In genomic region chr11:55087006-55087405, GRCm38 (mm10) we compare ENCODE assay signal across 8 mouse cellular contexts. TPM values are rescaled to one million over a fixed set of nuclear protein-coding genes. Genes with fewer than 3 reads are reported as not detected.
DNase-seq lines count a peak whose midpoint lies in the region; ATAC-seq and TF ChIP-seq lines count a peak whose summit lies in the region.

No protein-coding gene starts in this region.

- no peaks in the 10 kb centered on the region for H3K27me3 ChIP-seq in forebrain, embryonic 11.5 days (ENCODE audit: control insufficient read depth, insufficient read depth, low read length)
- no peaks in the 10 kb centered on the region; the same call in 1 of the 2 replicates for H3K27me3 ChIP-seq in forebrain, embryonic 12.5 days
- H3K27me3 ChIP-seq in embryonic facial prominence, embryonic 11.5 days (ENCODE audit: control insufficient read depth, insufficient read depth, low read length) = no peaks in the 10 kb centered on the region
- no peaks in the 10 kb centered on the region for H3K27me3 ChIP-seq in heart, embryonic 15.5 days
- no peaks in the 10 kb centered on the region for H3K27me3 ChIP-seq in small intestine, adult 2 months (ENCODE audit: control insufficient read depth, insufficient read depth, low read length)

- no peak overlapping the region for H3K4me3 ChIP-seq in forebrain, embryonic 11.5 days (ENCODE audit: low read depth, low read length)
- no peak overlapping the region for H3K4me3 ChIP-seq in forebrain, embryonic 12.5 days (replicated peaks)
- H3K4me3 ChIP-seq in embryonic facial prominence, embryonic 11.5 days (ENCODE audit: low read depth, low read length) = no peak overlapping the region
- no peak overlapping the region for H3K4me3 ChIP-seq in heart, embryonic 15.5 days
- no peak overlapping the region for H3K4me3 ChIP-seq in small intestine, adult 2 months (ENCODE audit: low read depth, low read length)

- no peak overlapping the region for H3K27ac ChIP-seq in forebrain, embryonic 11.5 days (ENCODE audit: low read depth, low read length)
- no peak overlapping the region for H3K27ac ChIP-seq in forebrain, embryonic 12.5 days
- no peak overlapping the region for H3K27ac ChIP-seq in embryonic facial prominence, embryonic 11.5 days (replicated peaks; ENCODE audit: low read depth, low read length)
- peak overlapping the region; percentile 96 for H3K27ac ChIP-seq in heart, embryonic 15.5 days
- no peak overlapping the region for H3K27ac ChIP-seq in small intestine, adult 2 months (ENCODE audit: insufficient read depth, low read depth, low read length)

- no peak for TF ChIP-seq POLR2A in small intestine, adult 2 months (IDR thresholded peaks at IDR 0.05; ENCODE audit: low read depth, low read length)

- 0 out of 2 replicates have a peak, but pooled peaks have one; percentile 51 for ATAC-seq in forebrain, embryonic 11.5 days (replicated peaks; ENCODE audit: low FRiP score)
- ATAC-seq in forebrain, embryonic 12.5 days (ENCODE audit: low FRiP score) = no peak
- ATAC-seq in embryonic facial prominence, embryonic 11.5 days (replicated peaks; ENCODE audit: insufficient number of reproducible peaks, low FRiP score, low TSS enrichment, low read depth) = no peak
- no peak for ATAC-seq in heart, embryonic 15.5 days (replicated peaks; ENCODE audit: insufficient number of reproducible peaks, insufficient read depth, low FRiP score, low read depth)
- ATAC-seq in megakaryocyte, adult 5-6 weeks (ENCODE audit: poor library complexity, severe bottlenecking) = peak; percentile 96

- H3K36me3 ChIP-seq in forebrain, embryonic 11.5 days (ENCODE audit: control insufficient read depth, insufficient read depth, low read length) = no peaks in the 10 kb centered on the region
- no peaks in the 10 kb centered on the region for H3K36me3 ChIP-seq in forebrain, embryonic 12.5 days (replicated peaks)
- H3K36me3 ChIP-seq in embryonic facial prominence, embryonic 11.5 days (replicated peaks; ENCODE audit: control insufficient read depth, insufficient read depth, low read depth, low read length) = no peaks in the 10 kb centered on the region
- H3K36me3 ChIP-seq in heart, embryonic 15.5 days = no peaks in the 10 kb centered on the region
- H3K36me3 ChIP-seq in small intestine, adult 2 months (ENCODE audit: control insufficient read depth, insufficient read depth, low read length) = no peaks in the 10 kb centered on the region

- TF ChIP-seq CTCF in small intestine, adult 2 months (IDR thresholded peaks at IDR 0.05; ENCODE audit: extremely low read depth, insufficient read length, insufficient replicate concordance, low read depth, low read length) = peak; percentile 97; the same call in 1 of the 2 replicates

- DNase-seq in forebrain, embryonic 11.5 days (ENCODE audit: low spot score) = peak; percentile 89
- peak; percentile 79 to 81 for DNase-seq in adrenal gland, postnatal 36 days
- DNase-seq in embryonic facial prominence, embryonic 11.5 days (ENCODE audit: low spot score) = peak; percentile 87
- peak; percentile 31 for DNase-seq in layer of hippocampus, adult 9-10 months (ENCODE audit: low spot score)

- no peak overlapping the region for H3K4me2 ChIP-seq in forebrain, embryonic 11.5 days (ENCODE audit: low read depth, low read length, severe bottlenecking)
- no peak overlapping the region for H3K4me2 ChIP-seq in forebrain, embryonic 12.5 days
- no peak overlapping the region for H3K4me2 ChIP-seq in embryonic facial prominence, embryonic 11.5 days (ENCODE audit: low read depth, low read length)
- H3K4me2 ChIP-seq in heart, embryonic 15.5 days = no peak overlapping the region

- H3K9ac ChIP-seq in forebrain, embryonic 11.5 days (ENCODE audit: low read length) = no peak overlapping the region
- H3K9ac ChIP-seq in forebrain, embryonic 12.5 days = no peak overlapping the region
- H3K9ac ChIP-seq in embryonic facial prominence, embryonic 11.5 days (replicated peaks; ENCODE audit: low read length) = no peak overlapping the region
- no peak overlapping the region for H3K9ac ChIP-seq in heart, embryonic 15.5 days

- no peaks in the 10 kb centered on the region for H3K9me3 ChIP-seq in forebrain, embryonic 11.5 days (ENCODE audit: control insufficient read depth, low read length)
- H3K9me3 ChIP-seq in forebrain, embryonic 12.5 days = no peaks in the 10 kb centered on the region
- no peaks in the 10 kb centered on the region for H3K9me3 ChIP-seq in embryonic facial prominence, embryonic 11.5 days (replicated peaks; ENCODE audit: control insufficient read depth, low read length)
- H3K9me3 ChIP-seq in heart, embryonic 15.5 days (replicated peaks) = no peaks in the 10 kb centered on the region

- 6% methylated on average over 10 of the region's 10 CpGs for WGBS in forebrain, embryonic 11.5 days
- 9% methylated on average over 10 of the region's 10 CpGs for WGBS in forebrain, embryonic 12.5 days
- WGBS in embryonic facial prominence, embryonic 11.5 days = 4% methylated on average over 10 of the region's 10 CpGs
- 8% methylated on average over 10 of the region's 10 CpGs for WGBS in heart, embryonic 15.5 days
- WGBS in small intestine, adult 2 months = 11% methylated on average over 10 of the region's 10 CpGs

- H3K4me1 ChIP-seq in forebrain, embryonic 11.5 days (replicated peaks; ENCODE audit: control insufficient read depth, insufficient read depth, low read length) = no peaks in the 10 kb centered on the region
- no peaks in the 10 kb centered on the region for H3K4me1 ChIP-seq in forebrain, embryonic 12.5 days
- H3K4me1 ChIP-seq in embryonic facial prominence, embryonic 11.5 days (ENCODE audit: control insufficient read depth, insufficient read depth, low read length) = no peaks in the 10 kb centered on the region
- H3K4me1 ChIP-seq in heart, embryonic 15.5 days (replicated peaks) = peaks cover 14% of the 10 kb centered on the region
- no peaks in the 10 kb centered on the region for H3K4me1 ChIP-seq in small intestine, adult 2 months (ENCODE audit: control insufficient read depth, insufficient read depth, insufficient read length, low read length)

RNA-seq across cellular contexts. Expression of gene Ccdc69, which starts 9.1 kb away (rescaled TPM):
- 0.36 TPM in 1 of 2 replicates, not detected in the other for polyA plus RNA-seq in forebrain, embryonic 11.5 days (2014; fragmentation: Nextera tagmentation; extraction: Ambion mirVana)
- polyA plus RNA-seq in forebrain, embryonic 12.5 days (2016; fragmentation: Nextera tagmentation; extraction: Ambion mirVana) = 0.13 and 0.42 TPM in 2 replicates
- total RNA-seq in adrenal gland, postnatal 36 days (2021) = 1 to 10 TPM; 7.3 to 10.0 TPM
- 0.49 and 0.50 TPM in 2 replicates for polyA plus RNA-seq in embryonic facial prominence, embryonic 11.5 days (2014; fragmentation: Nextera tagmentation; extraction: Ambion mirVana)
- 17.6 and 21.4 TPM in 2 replicates for polyA plus RNA-seq in heart, embryonic 15.5 days (2015; fragmentation: Nextera tagmentation; extraction: Ambion mirVana)
- 35.5 and 36.2 TPM in 2 replicates for total RNA-seq in megakaryocyte, adult 5-6 weeks (2015)
- total RNA-seq in megakaryocyte, adult 5-6 weeks (2017) = 32.6 and 35.6 TPM in 2 replicates
- 1.1 and 1.7 TPM in 2 replicates for polyA plus RNA-seq in small intestine, adult 2 months (2012; rRNA removed)

RNA-seq across cellular contexts. Expression of gene Gm2a, which starts 10.9 kb away (rescaled TPM):
- polyA plus RNA-seq in forebrain, embryonic 11.5 days (2014; fragmentation: Nextera tagmentation; extraction: Ambion mirVana) = 11.1 and 12.2 TPM in 2 replicates
- polyA plus RNA-seq in forebrain, embryonic 12.5 days (2016; fragmentation: Nextera tagmentation; extraction: Ambion mirVana) = 10.6 and 11.5 TPM in 2 replicates
- total RNA-seq in adrenal gland, postnatal 36 days (2021) = 100 to 1,000 TPM; 220 to 225 TPM
- 12.3 and 12.7 TPM in 2 replicates for polyA plus RNA-seq in embryonic facial prominence, embryonic 11.5 days (2014; fragmentation: Nextera tagmentation; extraction: Ambion mirVana)
- 33.6 and 40.7 TPM in 2 replicates for polyA plus RNA-seq in heart, embryonic 15.5 days (2015; fragmentation: Nextera tagmentation; extraction: Ambion mirVana)
- total RNA-seq in megakaryocyte, adult 5-6 weeks (2015) = 242 and 244 TPM in 2 replicates
- total RNA-seq in megakaryocyte, adult 5-6 weeks (2017) = 179 and 191 TPM in 2 replicates
- polyA plus RNA-seq in small intestine, adult 2 months (2012; rRNA removed) = 16.6 and 24.2 TPM in 2 replicates

RNA-seq across cellular contexts. Expression of gene Anxa6, which starts 53.8 kb away (rescaled TPM):
- 59.6 and 66.7 TPM in 2 replicates for polyA plus RNA-seq in forebrain, embryonic 11.5 days (2014; fragmentation: Nextera tagmentation; extraction: Ambion mirVana)
- 46.6 and 59.1 TPM in 2 replicates for polyA plus RNA-seq in forebrain, embryonic 12.5 days (2016; fragmentation: Nextera tagmentation; extraction: Ambion mirVana)
- total RNA-seq in adrenal gland, postnatal 36 days (2021) = 100 to 1,000 TPM; 114 to 115 TPM
- polyA plus RNA-seq in embryonic facial prominence, embryonic 11.5 days (2014; fragmentation: Nextera tagmentation; extraction: Ambion mirVana) = 112 and 116 TPM in 2 replicates
- polyA plus RNA-seq in heart, embryonic 15.5 days (2015; fragmentation: Nextera tagmentation; extraction: Ambion mirVana) = 315 and 367 TPM in 2 replicates
- total RNA-seq in megakaryocyte, adult 5-6 weeks (2015) = 112 and 126 TPM in 2 replicates
- 230 and 245 TPM in 2 replicates for total RNA-seq in megakaryocyte, adult 5-6 weeks (2017)
- 23.1 and 30.1 TPM in 2 replicates for polyA plus RNA-seq in small intestine, adult 2 months (2012; rRNA removed)

Comparison
In these comparisons a context has a peak if more than half of its experiments do, and no peak if none do; other contexts are left out.
1. ATAC-seq: peak in forebrain, embryonic 11.5 days (single experiment) and megakaryocyte, adult 5-6 weeks (single experiment); none in forebrain, embryonic 12.5 days (single experiment), embryonic facial prominence, embryonic 11.5 days (single experiment) and heart, embryonic 15.5 days (single experiment).
2. DNase-seq: peak in every context shown above with its lines; median percentile 89 in forebrain, embryonic 11.5 days; 87 in embryonic facial prominence, embryonic 11.5 days; 80 in adrenal gland, postnatal 36 days; 31 in layer of hippocampus, adult 9-10 months.